Mouse (Mus musculus) layer of hippocampus, adult 9-10 months (tissue): ENCODE data around the gene Map4.

Source experiments
- DNase-seq: peaks from one replicate; pipeline ENCODE4 v3.0.0; 2022; ENCODE audit warnings: low spot score

Gene Map4

GRCm38 (mm10) chr9:109931257-109932171, at the start of gene Map4:
Map4 (plus strand) TSS chr9:109931460.
- peak; percentile 91 for DNase-seq

DNA sequence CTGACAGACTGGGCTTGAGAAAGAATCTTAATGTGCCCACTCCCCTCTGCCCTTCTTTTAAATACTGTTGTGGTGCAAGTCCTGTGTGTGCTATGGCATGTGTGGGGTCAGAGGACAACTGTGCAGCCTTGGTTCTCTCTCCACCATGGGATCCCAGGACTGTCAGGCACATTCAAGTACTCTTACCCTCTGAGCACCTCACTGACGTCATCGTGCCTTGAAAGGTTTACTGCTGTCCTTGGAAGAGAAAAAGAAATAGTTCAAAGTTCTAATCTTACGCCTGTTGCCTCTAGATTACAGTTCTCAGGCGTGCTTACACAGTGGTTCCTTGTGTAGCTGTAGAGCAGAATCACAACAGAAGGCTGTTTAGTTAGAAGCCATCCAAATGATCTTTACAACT, 45.0 kb upstream of the Map4 start:
- no peak for DNase-seq

DNA sequence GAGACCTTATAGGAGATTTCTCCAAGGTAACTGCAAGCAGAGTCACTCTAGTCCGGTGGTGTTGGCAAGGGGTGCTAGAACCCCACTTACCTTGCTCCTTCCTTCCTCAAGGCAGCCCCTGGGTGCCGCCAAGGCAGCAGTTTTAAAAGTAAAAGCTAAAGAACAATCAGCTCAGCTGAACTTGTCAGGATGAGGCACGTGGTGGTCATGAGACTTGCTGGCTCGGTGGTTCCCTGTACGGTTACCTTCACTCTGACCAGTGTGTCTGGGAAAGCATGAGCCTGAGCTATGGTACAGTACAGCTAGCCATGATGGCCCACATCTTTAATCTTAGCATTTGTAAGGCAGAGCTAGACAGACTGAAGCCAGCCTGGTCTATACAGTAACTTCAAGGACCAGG, 43.9 kb upstream of the Map4 start:
- DNase-seq, result no peak

- DNase-seq, result no peak
These were observed 39.8 kb upstream of the Map4 start for GRCm38 (mm10) chr9:109891501-109891900.

DNA sequence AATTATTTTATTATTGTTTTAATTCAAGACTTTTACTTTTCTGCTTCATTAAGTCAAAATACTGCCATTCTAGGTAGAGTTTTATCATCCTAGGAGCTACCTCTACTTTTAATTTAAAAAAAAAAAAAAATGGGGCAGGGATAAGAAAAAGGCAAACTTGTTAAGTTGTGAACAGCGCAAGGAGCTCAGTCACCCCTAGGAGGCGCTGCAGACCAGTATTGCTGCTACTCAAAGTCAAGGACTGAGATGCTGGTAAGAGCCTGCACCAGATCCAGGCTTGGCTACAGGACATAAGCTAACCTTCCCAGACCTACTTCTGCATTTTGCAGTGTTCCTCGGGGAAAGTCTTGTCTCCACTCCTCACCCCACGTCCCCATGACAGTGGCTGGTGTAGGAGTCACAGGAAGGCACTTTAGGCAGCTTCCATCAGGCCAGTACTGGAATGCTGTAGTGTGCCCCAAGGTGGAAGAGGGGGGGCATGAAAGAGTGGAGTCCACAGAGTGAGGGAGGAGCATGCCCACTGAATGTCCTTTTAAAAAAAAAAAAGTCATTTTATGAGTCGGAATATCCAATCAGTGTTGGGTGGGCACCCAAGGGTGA, 38.5 kb upstream of the Map4 start:
- peak; percentile 42 for DNase-seq

- DNase-seq, result peak; percentile 65
These were observed 36.7 kb upstream of the Map4 start for GRCm38 (mm10) chr9:109894413-109895090.

DNA sequence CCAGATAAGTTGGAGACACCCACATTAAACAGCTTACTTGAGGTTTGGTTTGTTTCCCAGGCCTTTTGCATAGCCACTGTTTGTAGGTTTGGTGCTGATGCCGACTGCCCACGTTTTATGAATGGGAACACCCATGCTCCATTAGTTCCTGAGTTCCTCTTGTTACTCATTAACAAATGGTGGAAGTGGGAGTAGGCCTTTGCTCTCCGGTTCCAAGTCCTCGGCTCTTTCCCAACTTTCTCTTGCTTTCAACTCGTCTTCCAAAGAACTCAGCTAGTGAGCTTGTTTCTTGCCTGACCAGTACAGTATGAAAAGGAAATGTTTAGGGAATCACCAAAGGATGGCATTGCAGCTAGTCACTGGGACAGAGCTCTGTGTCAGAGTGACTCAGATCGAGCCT, 35.7 kb upstream of the Map4 start:
- DNase-seq, result no peak

GRCm38 (mm10) chr9:109896253-109897150, 34.8 kb upstream of the Map4 start:
- DNase-seq, result no peak

DNA sequence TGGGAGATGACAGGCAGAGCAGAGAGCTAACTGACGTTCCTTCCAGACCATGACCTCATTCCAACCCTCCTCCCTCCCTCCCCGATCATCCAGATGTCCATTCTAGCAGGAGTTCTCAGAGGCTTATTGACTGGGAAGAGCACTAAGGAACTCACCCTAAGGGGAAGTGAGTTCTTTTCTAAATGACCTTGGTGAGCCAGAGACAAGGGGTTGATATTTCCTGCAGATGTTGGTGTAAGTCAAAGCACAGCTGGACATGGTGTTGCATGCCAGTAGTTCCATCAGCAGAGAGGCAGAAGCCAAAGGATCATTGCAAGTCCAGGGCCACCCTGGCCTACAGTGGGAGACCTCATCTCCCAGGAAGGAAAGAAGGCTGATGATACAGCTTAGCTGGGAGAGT, 33.2 kb upstream of the Map4 start:
- no peak for DNase-seq

DNA sequence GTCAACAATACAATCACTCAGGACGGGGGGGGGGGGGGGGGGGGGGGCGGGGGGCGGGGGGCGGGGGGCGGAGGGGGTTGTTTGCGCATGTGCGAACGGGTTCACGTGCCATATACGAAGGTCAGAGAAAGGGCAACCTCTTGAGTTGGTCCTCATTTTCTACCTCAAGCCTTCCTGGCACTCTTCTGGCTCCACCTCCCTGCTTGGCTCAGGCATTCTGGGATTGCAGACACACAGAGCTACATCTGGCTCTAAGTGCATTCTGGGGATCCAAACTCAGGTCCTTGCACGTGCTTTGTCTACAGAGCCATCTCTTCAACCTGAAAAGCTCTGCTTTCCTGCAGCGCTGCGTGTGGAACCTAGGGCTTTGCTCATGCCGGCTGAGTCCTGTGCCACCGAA, 31.9 kb upstream of the Map4 start:
- DNase-seq, result no peak

- no peak for DNase-seq
These were observed 31.5 kb upstream of the Map4 start for GRCm38 (mm10) chr9:109899774-109900173.

GRCm38 (mm10) chr9:109900604-109901003, 30.7 kb upstream of the Map4 start:
- no peak for DNase-seq

DNA sequence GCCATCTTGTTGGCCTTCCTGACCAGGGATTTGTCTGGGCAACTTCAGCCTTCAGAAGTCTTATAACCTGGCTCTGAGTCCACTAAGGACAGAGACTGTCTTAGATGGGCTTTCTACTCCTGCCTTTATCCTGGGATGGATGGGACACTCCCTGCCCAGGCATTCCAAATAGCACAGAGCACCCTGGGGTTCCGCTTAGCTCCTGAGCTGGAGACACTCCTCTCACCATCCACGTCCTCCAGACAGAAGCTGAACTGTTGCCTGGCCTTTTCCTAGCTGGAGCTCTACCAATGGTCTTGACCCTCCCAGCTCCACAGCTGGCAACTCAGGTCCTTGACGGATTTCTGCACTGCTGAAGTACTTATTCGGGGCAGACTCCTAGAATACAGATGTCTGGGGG, 29.0 kb upstream of the Map4 start:
- no peak for DNase-seq

DNA sequence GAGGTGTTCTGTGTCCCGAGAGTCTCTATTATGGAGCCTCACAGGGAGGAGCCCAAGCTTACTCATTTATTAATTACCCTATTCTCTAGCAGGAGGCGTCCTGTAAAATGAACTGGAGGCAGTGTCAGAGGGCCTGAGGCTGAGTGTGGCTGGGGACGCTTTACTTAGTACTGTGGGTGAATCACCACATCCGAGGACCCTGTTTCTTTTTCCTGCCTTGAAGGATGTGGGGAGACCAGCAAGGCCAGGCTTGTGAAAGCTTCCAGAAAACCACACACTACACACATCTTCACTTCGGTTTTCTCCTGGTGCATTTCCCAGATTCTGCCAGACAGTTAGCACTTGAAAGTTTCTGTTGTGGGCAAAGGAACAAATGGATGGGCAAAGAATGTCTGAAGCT, 28.5 kb upstream of the Map4 start:
- DNase-seq, result no peak

GRCm38 (mm10) chr9:109907300-109907699, 24.0 kb upstream of the Map4 start:
- DNase-seq, result no peak

- no peak for DNase-seq
These were observed 23.3 kb upstream of the Map4 start for GRCm38 (mm10) chr9:109907774-109908465.

- no peak for DNase-seq
These were observed 22.2 kb upstream of the Map4 start for GRCm38 (mm10) chr9:109909102-109909501.

DNA sequence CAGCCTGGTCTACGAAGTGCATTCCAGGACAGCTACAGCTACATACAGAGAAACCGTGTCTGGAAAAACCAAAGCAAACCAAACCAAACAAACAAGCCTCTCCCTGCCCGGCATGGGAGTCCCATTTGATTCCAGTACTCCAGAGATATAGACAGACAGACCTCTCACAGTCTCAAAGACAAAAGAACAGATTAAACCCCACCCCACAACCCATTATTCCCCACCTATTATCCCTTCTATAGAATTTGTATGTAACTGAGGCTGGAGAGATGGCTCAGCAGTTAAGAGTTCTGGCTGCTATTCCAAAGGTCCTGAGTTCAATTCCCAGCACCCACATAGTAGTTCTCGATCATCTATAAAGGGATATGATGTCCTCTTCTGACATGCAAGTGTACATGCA, 21.3 kb upstream of the Map4 start:
- no peak for DNase-seq

- DNase-seq, result no peak
These were observed 19.5 kb upstream of the Map4 start for GRCm38 (mm10) chr9:109911779-109912178.

GRCm38 (mm10) chr9:109914269-109914926, 16.9 kb upstream of the Map4 start:
- no peak for DNase-seq

DNA sequence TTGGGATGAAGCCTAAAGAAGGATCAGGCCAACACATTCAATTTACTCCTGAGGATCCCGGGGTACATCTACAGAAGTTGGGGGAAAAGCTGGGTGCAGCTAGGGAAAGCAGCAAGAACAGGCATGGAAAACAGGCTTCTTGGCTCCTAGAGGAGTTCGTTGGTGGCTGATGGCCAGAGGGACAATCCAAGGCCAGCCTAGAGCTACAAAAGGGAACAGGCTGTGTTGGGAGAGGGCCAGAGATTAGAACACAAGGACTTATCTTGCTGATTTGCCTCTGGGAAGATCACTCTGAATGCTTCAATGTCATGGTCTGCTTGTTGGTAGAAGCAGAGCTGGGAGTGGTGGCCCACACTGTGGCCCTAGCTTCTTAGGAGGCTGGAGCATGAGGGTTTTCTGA, 13.3 kb upstream of the Map4 start:
- no peak for DNase-seq
